Mouse (Mus musculus) hindbrain, embryonic 15.5 days (tissue): ENCODE measurements around the gene Crybb1. TPM values are rescaled to one million over a fixed set of nuclear protein-coding genes. Genes with fewer than 3 reads are reported as not detected.

Experiments used
- ATAC-seq: fragments of 200-750 bp; cut with Nextera tagmentation; 2 replicates; pipeline ENCODE4 v1.8.0; 2017; ENCODE audit warnings: low read depth, moderate number of reproducible peaks, moderate TSS enrichment; ENCODE audit not compliant: low FRiP score
- H3K27ac ChIP-seq: fragments of 300-500 bp; sonication (generic); replicated peaks from 2 replicates; pipeline ENCODE4 v1.5.1; 2015; ENCODE audit warnings: mild to moderate bottlenecking, inconsistent platforms
- H3K27me3 ChIP-seq: fragments of 300-500 bp; sonication (generic); 2 replicates; pipeline ENCODE4 v1.6.1; 2015; ENCODE audit warnings: control low read depth, inconsistent platforms
- H3K36me3 ChIP-seq: fragments of 300-500 bp; sonication (generic); 2 replicates; pipeline ENCODE4 v1.6.1; 2015; ENCODE audit warnings: control low read depth, inconsistent platforms
- H3K4me1 ChIP-seq: fragments of 300-500 bp; sonication (generic); replicated peaks from 2 replicates; pipeline ENCODE4 v1.6.1; 2015; ENCODE audit warnings: control low read depth, inconsistent platforms
- H3K4me2 ChIP-seq: fragments of 300-500 bp; sonication (generic); 2 replicates; pipeline ENCODE4 v1.6.1; 2015; ENCODE audit warnings: moderate library complexity, mild to moderate bottlenecking, inconsistent platforms
- H3K4me3 ChIP-seq: fragments of 300-500 bp; sonication (generic); 2 replicates; pipeline ENCODE4 v1.5.1; 2015; ENCODE audit warnings: mild to moderate bottlenecking, inconsistent platforms
- H3K9ac ChIP-seq: fragments of 300-500 bp; sonication (generic); 2 replicates; pipeline ENCODE4 v1.6.1; 2015; ENCODE audit warnings: inconsistent platforms
- H3K9me3 ChIP-seq: fragments of 300-500 bp; sonication (generic); 2 replicates; pipeline ENCODE4 v1.6.1; 2016; ENCODE audit warnings: control low read depth, inconsistent platforms
- WGBS: fragments of 180-500 bp; shearing (Covaris S2); methylation state at CpG from one replicate; pipeline ENCODE4 v1.1.7; 2015; 5-methylcytosine and 5-hydroxymethylcytosine counted together
- polyA plus RNA-seq: library from polyadenylated mRNA; unstranded; fragments of >200 nt; fragmentation: Nextera tagmentation; extraction: Ambion mirVana; gene quantifications from 2 replicates; pipeline ENCODE4 v1.2.1, GENCODE M21; 2015

Crybb1 gene
- polyA plus RNA-seq, 1 experiment from 2014 or later, result 5.3 TPM

- 0 out of 2 replicates have a peak overlapping the region, but pooled peaks have one; percentile 8 for H3K27ac ChIP-seq
- WGBS, result 53% methylated on average over 7 of the region's 7 CpGs
- no peaks in the 10 kb centered on the region for H3K9me3 ChIP-seq
- H3K27me3 ChIP-seq, result no peaks in the 10 kb centered on the region
- H3K9ac ChIP-seq, result no peak overlapping the region
- ATAC-seq, result peak; percentile 28; the same call in 1 of the 2 replicates
- H3K4me2 ChIP-seq, result no peak overlapping the region
- H3K4me1 ChIP-seq, result peaks cover 23% of the 10 kb centered on the region
- H3K4me3 ChIP-seq, result no peak overlapping the region
- H3K36me3 ChIP-seq, result no peaks in the 10 kb centered on the region
Observed at GRCm38 (mm10) chr5:112254282-112254806, 1.3 kb upstream of the Crybb1 start.

GRCm38 (mm10) chr5:112256457-112256856 lies 842 bp downstream of the Crybb1 start:
- peak overlapping the region; percentile 59; the same call in 1 of the 2 replicates for H3K27ac ChIP-seq
- H3K36me3 ChIP-seq, result no peaks in the 10 kb centered on the region
- no peaks in the 10 kb centered on the region for H3K27me3 ChIP-seq
- H3K4me1 ChIP-seq, result peaks cover 23% of the 10 kb centered on the region
- H3K9me3 ChIP-seq, result no peaks in the 10 kb centered on the region
- WGBS, result 76% methylated on average over 9 of the region's 9 CpGs
- ATAC-seq, result no peak
- no peak overlapping the region for H3K4me3 ChIP-seq
- H3K4me2 ChIP-seq, result no peak overlapping the region
- H3K9ac ChIP-seq, result no peak overlapping the region

GRCm38 (mm10) chr5:112257896-112258295 lies 2.3 kb downstream of the Crybb1 start:
- no peak for ATAC-seq
- 85% methylated on average over 3 of the region's 3 CpGs for WGBS

GRCm38 (mm10) chr5:112259862-112260650 lies 4.4 kb downstream of the Crybb1 start:
- Histone ChIP-seq H3K4me1 (peaks cover 14% of the 10 kb centered on the region), H3K27me3 (no peaks in the 10 kb centered on the region), H3K9ac (no peak overlapping the region), H3K4me2 (no peak overlapping the region), H3K9me3 (no peaks in the 10 kb centered on the region), H3K27ac (no peak overlapping the region), H3K4me3 (no peak overlapping the region), H3K36me3 (no peaks in the 10 kb centered on the region)
- no peak for ATAC-seq
- WGBS, result 87% methylated on average over 16 of the region's 16 CpGs

More at GRCm38 (mm10) chr5:112257896-112258295, 2.3 kb downstream of the Crybb1 start:
- Histone ChIP-seq H3K27ac (no peak overlapping the region), H3K36me3 (no peaks in the 10 kb centered on the region), H3K4me3 (no peak overlapping the region), H3K4me1 (peaks cover 23% of the 10 kb centered on the region), H3K9ac (no peak overlapping the region), H3K4me2 (no peak overlapping the region), H3K9me3 (no peaks in the 10 kb centered on the region), H3K27me3 (no peaks in the 10 kb centered on the region)

- Histone ChIP-seq H3K36me3 (no peaks in the 10 kb centered on the region), H3K27me3 (no peaks in the 10 kb centered on the region), H3K9ac (no peak overlapping the region), H3K4me1 (peaks cover 10% of the 10 kb centered on the region; the same call in 1 of the 2 replicates), H3K4me3 (no peak overlapping the region), H3K27ac (no peak overlapping the region), H3K9me3 (no peaks in the 10 kb centered on the region), H3K4me2 (no peak overlapping the region)
- WGBS, result 81% methylated on average over 3 of the region's 3 CpGs
- ATAC-seq, result no peak
Observed at GRCm38 (mm10) chr5:112260818-112261217, 5.2 kb downstream of the Crybb1 start.

- Histone ChIP-seq H3K27me3 (no peaks in the 10 kb centered on the region; the same call in 1 of the 2 replicates), H3K9me3 (no peaks in the 10 kb centered on the region), H3K36me3 (no peaks in the 10 kb centered on the region), H3K4me1 (peaks cover 5% of the 10 kb centered on the region; the same call in 1 of the 2 replicates), H3K27ac (no peak overlapping the region), H3K4me2 (no peak overlapping the region), H3K9ac (no peak overlapping the region), H3K4me3 (no peak overlapping the region)
- ATAC-seq, result no peak
- WGBS, result 87% methylated on average over 7 of the region's 7 CpGs
Observed at GRCm38 (mm10) chr5:112264099-112264498, 8.5 kb downstream of the Crybb1 start.

GRCm38 (mm10) chr5:112265110-112265509 lies 9.5 kb downstream of the Crybb1 start:
- 91% methylated on average over 5 of the region's 5 CpGs for WGBS
- no peak overlapping the region for H3K27ac ChIP-seq
- ATAC-seq, result no peak
- no peaks in the 10 kb centered on the region for H3K36me3 ChIP-seq
- peaks cover 5% of the 10 kb centered on the region; the same call in 1 of the 2 replicates for H3K4me1 ChIP-seq
- H3K27me3 ChIP-seq, result no peaks in the 10 kb centered on the region; the same call in 1 of the 2 replicates
- H3K4me3 ChIP-seq, result no peak overlapping the region
- H3K9ac ChIP-seq, result no peak overlapping the region
- no peak overlapping the region for H3K4me2 ChIP-seq
- no peaks in the 10 kb centered on the region for H3K9me3 ChIP-seq

- Histone ChIP-seq H3K4me3 (no peak overlapping the region), H3K9me3 (no peaks in the 10 kb centered on the region), H3K27me3 (no peaks in the 10 kb centered on the region; the same call in 1 of the 2 replicates), H3K9ac (no peak overlapping the region), H3K27ac (no peak overlapping the region), H3K4me2 (peak overlapping the region; percentile 23; the same call in 1 of the 2 replicates), H3K4me1 (peaks cover 8% of the 10 kb centered on the region), H3K36me3 (no peaks in the 10 kb centered on the region)
- no peak for ATAC-seq
- WGBS, result 14% methylated on average over 10 of the region's 10 CpGs
Observed at GRCm38 (mm10) chr5:112265515-112265914, 9.9 kb downstream of the Crybb1 start.

- peak overlapping the region; percentile 23; the same call in 1 of the 2 replicates for H3K4me2 ChIP-seq
- ATAC-seq, result no peak
- H3K9me3 ChIP-seq, result no peaks in the 10 kb centered on the region
- no peak overlapping the region for H3K9ac ChIP-seq
- H3K36me3 ChIP-seq, result no peaks in the 10 kb centered on the region
- WGBS, result 63% methylated on average over 9 of the region's 9 CpGs
- H3K27me3 ChIP-seq, result no peaks in the 10 kb centered on the region; the same call in 1 of the 2 replicates
- no peak overlapping the region for H3K4me3 ChIP-seq
- peaks cover 15% of the 10 kb centered on the region for H3K4me1 ChIP-seq
- H3K27ac ChIP-seq, result no peak overlapping the region
Observed at GRCm38 (mm10) chr5:112266011-112266777, 10.6 kb downstream of the Crybb1 start.

- Histone ChIP-seq H3K4me1 (peaks cover 19% of the 10 kb centered on the region), H3K27ac (peak overlapping the region; percentile 61), H3K9ac (no peak overlapping the region), H3K4me2 (peak overlapping the region; percentile 34), H3K36me3 (no peaks in the 10 kb centered on the region), H3K9me3 (no peaks in the 10 kb centered on the region), H3K27me3 (no peaks in the 10 kb centered on the region; the same call in 1 of the 2 replicates), H3K4me3 (no peak overlapping the region)
- ATAC-seq, result no peak
- 15% methylated on average over 24 of the region's 24 CpGs for WGBS
Observed at GRCm38 (mm10) chr5:112270764-112271541, 15.3 kb downstream of the Crybb1 start.

GRCm38 (mm10) chr5:112272934-112273333 lies 17.3 kb downstream of the Crybb1 start:
- H3K27ac ChIP-seq, result no peak overlapping the region
- no peak overlapping the region for H3K4me3 ChIP-seq
- H3K9me3 ChIP-seq, result no peaks in the 10 kb centered on the region
- H3K4me2 ChIP-seq, result no peak overlapping the region
- no peaks in the 10 kb centered on the region for H3K27me3 ChIP-seq
- no peak for ATAC-seq
- no peak overlapping the region for H3K9ac ChIP-seq
- 67% methylated on average over 2 of the region's 2 CpGs for WGBS
- H3K36me3 ChIP-seq, result no peaks in the 10 kb centered on the region
- H3K4me1 ChIP-seq, result peaks cover 29% of the 10 kb centered on the region
